Mouse (Mus musculus) forebrain, embryonic 10.5 days (tissue): Measurements from ENCODE around the gene Ifi205. TPM values are rescaled to one million over a fixed set of nuclear protein-coding genes. Genes with fewer than 3 reads are reported as not detected.
"Not testable (repeated sequence)": the region's sequence is repeated elsewhere in the genome, so short reads cannot be mapped to it uniquely, and the experiment has no call there.

Source experiments
- DNase-seq: peaks from one replicate; pipeline ENCODE4 v3.0.0-alpha.2; 2017; ENCODE audit warnings: low spot score; ENCODE audit errors: extremely low spot score
- H3K27ac ChIP-seq: fragments of 300-500 bp; sonication (generic); 2 replicates; pipeline ENCODE4 v1.5.1; 2016; ENCODE audit warnings: mild to moderate bottlenecking
- H3K27me3 ChIP-seq: fragments of 300-500 bp; sonication (generic); 2 replicates; pipeline ENCODE4 v1.6.1; 2016; ENCODE audit warnings: mild to moderate bottlenecking; ENCODE audit not compliant: poor library complexity, severe bottlenecking
- H3K36me3 ChIP-seq: fragments of 300-500 bp; sonication (generic); replicated peaks from 2 replicates; pipeline ENCODE4 v1.6.1; 2016; ENCODE audit warnings: mild to moderate bottlenecking, moderate library complexity
- H3K4me1 ChIP-seq: fragments of 300-500 bp; sonication (generic); 2 replicates; pipeline ENCODE4 v1.6.1; 2016
- H3K4me3 ChIP-seq: fragments of 300-500 bp; sonication (generic); 2 replicates; pipeline ENCODE4 v1.5.1; 2016; ENCODE audit warnings: mild to moderate bottlenecking, moderate library complexity
- H3K9me3 ChIP-seq: fragments of 300-500 bp; sonication (generic); 2 replicates; pipeline ENCODE4 v1.6.1; 2016; ENCODE audit warnings: mild to moderate bottlenecking, moderate library complexity
- WGBS: fragments of 180-500 bp; shearing (Covaris S2); methylation state at CpG from one replicate; pipeline ENCODE4 v1.1.7; 2016; 5-methylcytosine and 5-hydroxymethylcytosine counted together
- polyA plus RNA-seq: library from polyadenylated mRNA; unstranded; fragments of >200 nt; fragmentation: Nextera tagmentation; extraction: Ambion mirVana; gene quantifications from 2 replicates; pipeline ENCODE4 v1.2.1, GENCODE M21; 2016

Gene Ifi205
- not detected in 2 replicates for polyA plus RNA-seq

- no peak within 1 kb of the TSS for H3K4me3 ChIP-seq
- H3K9me3 ChIP-seq = no peaks in the 10 kb centered on the region
- H3K27me3 ChIP-seq = no peaks in the 10 kb centered on the region
- no peaks in the 10 kb centered on the region for H3K4me1 ChIP-seq
- no peak within 1 kb of the TSS for H3K27ac ChIP-seq
- 83% methylated on average over 1 of the region's 1 CpGs for WGBS
- DNase-seq = no peak
- no peaks in the 10 kb centered on the region for H3K36me3 ChIP-seq
Measured at GRCm38 (mm10) chr1:174031698-174032097, at the start of gene Ifi205. Gene Ifi205, minus strand, starts transcription at chr1:174031810.

- H3K27me3 ChIP-seq = no peaks in the 10 kb centered on the region
Measured at GRCm38 (mm10) chr1:174066305-174066704, 34.7 kb upstream of the Ifi205 start, which contains the start of gene Olfr430. Gene Olfr430, plus strand, starts transcription at chr1:174066605.

GRCm38 (mm10) chr1:174055248-174055647 lies 23.6 kb upstream of the Ifi205 start:
- H3K4me3 ChIP-seq = no peak overlapping the region
- H3K36me3 ChIP-seq = no peaks in the 10 kb centered on the region
- no peaks in the 10 kb centered on the region for H3K27me3 ChIP-seq
- H3K9me3 ChIP-seq = no peaks in the 10 kb centered on the region
- no peak for DNase-seq
- 82% methylated on average over 2 of the region's 2 CpGs for WGBS
- H3K27ac ChIP-seq = no peak overlapping the region
- no peaks in the 10 kb centered on the region for H3K4me1 ChIP-seq

More at GRCm38 (mm10) chr1:174066305-174066704, 34.7 kb upstream of the Ifi205 start, which contains the start of gene Olfr430:
- H3K27ac ChIP-seq = no peak within 1 kb of the TSS
- H3K4me3 ChIP-seq = no peak within 1 kb of the TSS
- no peaks in the 10 kb centered on the region for H3K4me1 ChIP-seq
- WGBS = 86% methylated on average over 3 of the region's 3 CpGs
- DNase-seq = no peak
- no peaks in the 10 kb centered on the region for H3K36me3 ChIP-seq
- H3K9me3 ChIP-seq = no peaks in the 10 kb centered on the region

- no peaks in the 10 kb centered on the region for H3K36me3 ChIP-seq
- H3K4me1 ChIP-seq = no peaks in the 10 kb centered on the region
- H3K9me3 ChIP-seq = no peaks in the 10 kb centered on the region
- no peak overlapping the region for H3K4me3 ChIP-seq
- no peaks in the 10 kb centered on the region for H3K27me3 ChIP-seq
- no peak overlapping the region for H3K27ac ChIP-seq
- 90% methylated on average over 3 of the region's 3 CpGs for WGBS
- no peak for DNase-seq
Measured at GRCm38 (mm10) chr1:174052981-174053380, 21.4 kb upstream of the Ifi205 start.

GRCm38 (mm10) chr1:174051931-174052536 lies 20.4 kb upstream of the Ifi205 start:
- WGBS = 83% methylated on average over 5 of the region's 5 CpGs
- Histone ChIP-seq H3K27me3 (no peaks in the 10 kb centered on the region), H3K27ac (no peak overlapping the region), H3K36me3 (no peaks in the 10 kb centered on the region), H3K9me3 (no peaks in the 10 kb centered on the region), H3K4me3 (no peak overlapping the region), H3K4me1 (no peaks in the 10 kb centered on the region)
- DNase-seq = no peak

- 90% methylated on average over 4 of the region's 4 CpGs for WGBS
- no peak for DNase-seq
- H3K27me3 ChIP-seq = no peaks in the 10 kb centered on the region
- no peaks in the 10 kb centered on the region for H3K9me3 ChIP-seq
- H3K4me3 ChIP-seq = no peak overlapping the region
- no peaks in the 10 kb centered on the region for H3K4me1 ChIP-seq
- no peak overlapping the region for H3K27ac ChIP-seq
- H3K36me3 ChIP-seq = no peaks in the 10 kb centered on the region
Measured at GRCm38 (mm10) chr1:174051515-174051914, 19.9 kb upstream of the Ifi205 start.

- 87% methylated on average over 4 of the region's 4 CpGs for WGBS
- H3K27ac ChIP-seq = no peak overlapping the region
- no peaks in the 10 kb centered on the region for H3K4me1 ChIP-seq
- H3K4me3 ChIP-seq = no peak overlapping the region
- no peaks in the 10 kb centered on the region for H3K36me3 ChIP-seq
- H3K27me3 ChIP-seq = no peaks in the 10 kb centered on the region
- no peak for DNase-seq
- H3K9me3 ChIP-seq = no peaks in the 10 kb centered on the region
Measured at GRCm38 (mm10) chr1:174050532-174050931, 18.9 kb upstream of the Ifi205 start.

- H3K9me3 ChIP-seq, H3K27me3 ChIP-seq, H3K4me1 ChIP-seq, H3K27ac ChIP-seq, DNase-seq, H3K4me3 ChIP-seq, H3K36me3 ChIP-seq: not testable (repeated sequence)
- 87% methylated on average over 4 of the region's 4 CpGs for WGBS
Measured at GRCm38 (mm10) chr1:174049357-174049756, 17.7 kb upstream of the Ifi205 start.

- no peaks in the 10 kb centered on the region for H3K9me3 ChIP-seq
- H3K4me1 ChIP-seq = no peaks in the 10 kb centered on the region
- no peak for DNase-seq
- no peak within 1 kb of the TSS for H3K4me3 ChIP-seq
- WGBS = 75% methylated on average over 2 of the region's 2 CpGs
- H3K27me3 ChIP-seq = no peaks in the 10 kb centered on the region
- H3K27ac ChIP-seq = no peak within 1 kb of the TSS
- no peaks in the 10 kb centered on the region for H3K36me3 ChIP-seq
Measured at GRCm38 (mm10) chr1:174048893-174049292, 17.3 kb upstream of the Ifi205 start, which contains the start of gene Olfr432. Gene Olfr432, plus strand, starts transcription at chr1:174049205.

GRCm38 (mm10) chr1:174048227-174048626 lies 16.6 kb upstream of the Ifi205 start:
- not testable (repeated sequence) for DNase-seq, H3K4me1 ChIP-seq, H3K27ac ChIP-seq, H3K36me3 ChIP-seq, H3K4me3 ChIP-seq, H3K9me3 ChIP-seq, H3K27me3 ChIP-seq
- WGBS = 89% methylated on average over 6 of the region's 6 CpGs

GRCm38 (mm10) chr1:174044431-174044830 lies 12.8 kb upstream of the Ifi205 start:
- Histone ChIP-seq H3K27me3 (no peaks in the 10 kb centered on the region), H3K36me3 (no peaks in the 10 kb centered on the region), H3K4me3 (no peak overlapping the region), H3K27ac (no peak overlapping the region), H3K9me3 (no peaks in the 10 kb centered on the region), H3K4me1 (no peaks in the 10 kb centered on the region)
- DNase-seq = no peak
- WGBS = 76% methylated on average over 2 of the region's 2 CpGs

GRCm38 (mm10) chr1:174042091-174042884 lies 10.7 kb upstream of the Ifi205 start:
- 93% methylated on average over 12 of the region's 12 CpGs for WGBS
- not testable (repeated sequence) for H3K9me3 ChIP-seq, H3K27ac ChIP-seq, H3K4me1 ChIP-seq, H3K36me3 ChIP-seq, DNase-seq, H3K27me3 ChIP-seq, H3K4me3 ChIP-seq

- WGBS = 91% methylated on average over 7 of the region's 7 CpGs
- Histone ChIP-seq H3K4me1 (no peaks in the 10 kb centered on the region), H3K36me3 (no peaks in the 10 kb centered on the region), H3K27me3 (no peaks in the 10 kb centered on the region), H3K4me3 (no peak within 1 kb of the TSS), H3K27ac (no peak within 1 kb of the TSS), H3K9me3 (no peaks in the 10 kb centered on the region)
- no peak for DNase-seq
Measured at GRCm38 (mm10) chr1:174040523-174041177, 9.0 kb upstream of the Ifi205 start, which contains the start of gene Olfr433. Gene Olfr433, plus strand, starts transcription at chr1:174040705.
